Mouse (Mus musculus) neutrophil, adult 83 days (primary cell): ENCODE measurements around the gene Gmcl1. TPM values are rescaled to one million over a fixed set of nuclear protein-coding genes. Genes with fewer than 3 reads are reported as not detected.

Experiments
- total RNA-seq, 2 experiments: library from RNA; stranded (reverse); gene quantifications; one replicate each; pipeline ENCODE4 v1.2.4; 2023

Gene Gmcl1
- total RNA-seq: 10 to 100 TPM; 15.5 to 18.1 TPM

GRCm38 (mm10) chr6:86733183-86733876, at the start of gene Gmcl1:
Gene Gmcl1, minus strand, starts transcription at chr6:86733383.

GRCm38 (mm10) chr6:86683872-86684654, 49.1 kb downstream of the Gmcl1 start, which contains the start of gene Snrnp27:
Gene Snrnp27, minus strand, starts transcription at chr6:86684522.

GRCm38 (mm10) chr6:86668580-86669239, 64.5 kb downstream of the Gmcl1 start, which contains the start of gene Mxd1:
Gene Mxd1, minus strand, starts transcription at chr6:86669161.

Other genes with a start within 250 kb of the Gmcl1 start
- gene Pcbp1, start 207.1 kb downstream of the Gmcl1 start, total RNA-seq: 100 to 1,000 TPM; 170 to 191 TPM
- 10 to 100 TPM; 62.2 to 88.0 TPM for gene Asprv1, start 105.2 kb downstream of the Gmcl1 start, total RNA-seq
- gene Mxd1, start 64.2 kb downstream of the Gmcl1 start, total RNA-seq: 100 to 1,000 TPM; 571 to 773 TPM
- gene Snrnp27, start 48.9 kb downstream of the Gmcl1 start, total RNA-seq: 10 to 100 TPM; 35.5 to 40.8 TPM
- gene Anxa4, start 60.2 kb upstream of the Gmcl1 start, total RNA-seq: 10 to 100 TPM; 16.6 to 19.6 TPM
- 10 to 100 TPM; 35.3 to 36.7 TPM for gene Aak1, start 116.1 kb upstream of the Gmcl1 start, total RNA-seq